Mouse (Mus musculus) stomach, embryonic 16.5 days (tissue): ENCODE measurements at regions not wholly inside any gene's neighbourhood (a gene's known extent, or its start where the extent isn't known, plus 50 kb on each side); places are given as distances from the start of the nearest gene placed in this dataset.
A peak's percentile ranks its signal among the peaks of the same experiment; 100 is the strongest.

Experiments
- ATAC-seq: fragments of 200-750 bp; cut with Nextera tagmentation; 2 replicates; pipeline ENCODE4 v1.8.0; 2017; ENCODE audit warnings: moderate number of reproducible peaks, moderate TSS enrichment; ENCODE audit not compliant: insufficient read depth, low FRiP score
- H3K27ac ChIP-seq: fragments of 300-500 bp; sonication (generic); 2 replicates; pipeline ENCODE4 v1.5.1; 2014; ENCODE audit warnings: low read length
- H3K27me3 ChIP-seq: fragments of 300-500 bp; sonication (generic); 2 replicates; pipeline ENCODE4 v1.6.1; 2014; ENCODE audit warnings: low read length, control low read depth, mixed read lengths; ENCODE audit not compliant: control insufficient read depth, insufficient read depth
- H3K36me3 ChIP-seq: fragments of 300-500 bp; sonication (generic); 2 replicates; pipeline ENCODE4 v1.6.1; 2014; ENCODE audit warnings: low read length; ENCODE audit not compliant: control insufficient read depth, insufficient read depth
- H3K4me1 ChIP-seq: fragments of 300-500 bp; sonication (generic); 2 replicates; pipeline ENCODE4 v1.6.1; 2014; ENCODE audit warnings: low read length, control low read depth, mixed read lengths; ENCODE audit not compliant: control insufficient read depth, insufficient read depth
- H3K4me2 ChIP-seq: fragments of 300-500 bp; sonication (generic); 2 replicates; pipeline ENCODE4 v1.6.1; 2014; ENCODE audit warnings: low read depth, low read length, mixed read lengths
- H3K4me3 ChIP-seq: fragments of 300-500 bp; sonication (generic); replicated peaks from 2 replicates; pipeline ENCODE4 v1.5.1; 2014; ENCODE audit warnings: mild to moderate bottlenecking, low read length
- H3K9ac ChIP-seq: fragments of 300-500 bp; sonication (generic); 2 replicates; pipeline ENCODE4 v1.6.1; 2014; ENCODE audit warnings: low read length
- H3K9me3 ChIP-seq: fragments of 300-500 bp; sonication (generic); replicated peaks from 2 replicates; pipeline ENCODE4 v1.6.1; 2016; ENCODE audit warnings: low read length, control low read depth; ENCODE audit not compliant: control insufficient read depth
- WGBS: fragments of 180-500 bp; shearing (Covaris S2); extraction: QIAGEN DNeasy Blood & Tissue Kit; methylation state at CpG from one replicate; pipeline ENCODE4 v1.1.7; 2014; 5-methylcytosine and 5-hydroxymethylcytosine counted together

GRCm38 (mm10) chr3:52516691-52517090 lies 248.6 kb downstream of the Foxo1 start:
- H3K9ac ChIP-seq: no peak overlapping the region
- H3K36me3 ChIP-seq: no peaks in the 10 kb centered on the region
- 92% methylated on average over 5 of the region's 5 CpGs for WGBS
- H3K4me3 ChIP-seq: no peak overlapping the region
- no peaks in the 10 kb centered on the region; the same call in 1 of the 2 replicates for H3K4me1 ChIP-seq
- no peak overlapping the region for H3K27ac ChIP-seq
- H3K9me3 ChIP-seq: no peaks in the 10 kb centered on the region
- H3K27me3 ChIP-seq: no peaks in the 10 kb centered on the region
- H3K4me2 ChIP-seq: no peak overlapping the region
- ATAC-seq: no peak

- no peak overlapping the region for H3K4me3 ChIP-seq
- no peaks in the 10 kb centered on the region for H3K9me3 ChIP-seq
- no peaks in the 10 kb centered on the region for H3K27me3 ChIP-seq
- H3K4me1 ChIP-seq: no peaks in the 10 kb centered on the region
- H3K36me3 ChIP-seq: no peaks in the 10 kb centered on the region
- 87% methylated on average over 8 of the region's 8 CpGs for WGBS
- no peak overlapping the region for H3K27ac ChIP-seq
- H3K9ac ChIP-seq: no peak overlapping the region
- ATAC-seq: no peak
- H3K4me2 ChIP-seq: no peak overlapping the region
These were observed 244.6 kb downstream of the Foxo1 start for GRCm38 (mm10) chr3:52512761-52513160.

DNA sequence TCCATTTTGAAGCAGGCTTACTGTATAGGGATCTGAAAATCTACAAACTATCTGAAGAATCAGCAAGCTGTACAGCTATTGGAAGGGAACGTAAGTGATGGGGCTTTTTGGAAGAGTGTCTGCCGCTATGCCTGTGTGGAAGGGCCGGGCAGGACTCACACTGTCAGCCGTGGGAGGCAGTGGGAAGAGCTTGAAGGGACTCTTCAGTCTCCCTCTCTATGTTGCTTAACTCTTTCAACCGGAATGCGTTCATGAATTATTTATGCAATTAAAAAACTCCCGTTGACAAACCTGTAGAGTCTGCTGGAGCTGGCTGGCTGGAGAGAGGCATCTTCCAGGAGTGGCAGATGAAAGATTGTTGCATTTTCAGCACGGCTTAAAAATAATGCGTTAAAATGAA lies 243.4 kb downstream of the Foxo1 start:
- Histone ChIP-seq H3K9ac (no peak overlapping the region), H3K4me3 (no peak overlapping the region), H3K27me3 (no peaks in the 10 kb centered on the region), H3K36me3 (no peaks in the 10 kb centered on the region), H3K4me1 (no peaks in the 10 kb centered on the region), H3K27ac (no peak overlapping the region), H3K4me2 (no peak overlapping the region), H3K9me3 (no peaks in the 10 kb centered on the region)
- ATAC-seq: no peak
- 74% methylated on average over 9 of the region's 9 CpGs for WGBS

DNA sequence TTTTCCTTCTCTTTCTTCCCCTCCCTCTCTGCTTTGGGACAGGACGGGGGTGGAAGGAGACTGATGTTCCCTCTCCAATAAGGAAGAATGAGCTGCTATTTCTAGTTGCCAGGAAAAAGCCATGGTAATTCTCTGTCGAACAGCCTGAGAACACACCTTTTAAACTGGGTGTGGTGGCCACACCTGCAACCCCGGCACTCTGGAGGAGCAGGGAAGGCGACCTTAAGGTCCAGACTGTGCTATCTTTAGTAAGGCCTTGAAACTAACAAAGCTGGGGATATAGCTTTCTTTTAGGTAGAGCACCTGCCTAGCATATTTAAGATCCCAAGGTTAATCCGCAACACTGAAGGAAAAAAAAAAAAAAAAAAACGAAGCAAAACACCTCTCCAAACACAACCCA lies 242.7 kb downstream of the Foxo1 start:
- Histone ChIP-seq H3K27ac (peak overlapping the region; percentile 36; the same call in 1 of the 2 replicates), H3K36me3 (no peaks in the 10 kb centered on the region), H3K4me2 (peak overlapping the region; percentile 47), H3K4me1 (no peaks in the 10 kb centered on the region), H3K9ac (no peak overlapping the region), H3K27me3 (no peaks in the 10 kb centered on the region), H3K9me3 (no peaks in the 10 kb centered on the region), H3K4me3 (0 out of 2 replicates have a peak overlapping the region, but pooled peaks have one; percentile 15)
- ATAC-seq: peak; percentile 73
- WGBS: 47% methylated on average over 6 of the region's 6 CpGs

DNA sequence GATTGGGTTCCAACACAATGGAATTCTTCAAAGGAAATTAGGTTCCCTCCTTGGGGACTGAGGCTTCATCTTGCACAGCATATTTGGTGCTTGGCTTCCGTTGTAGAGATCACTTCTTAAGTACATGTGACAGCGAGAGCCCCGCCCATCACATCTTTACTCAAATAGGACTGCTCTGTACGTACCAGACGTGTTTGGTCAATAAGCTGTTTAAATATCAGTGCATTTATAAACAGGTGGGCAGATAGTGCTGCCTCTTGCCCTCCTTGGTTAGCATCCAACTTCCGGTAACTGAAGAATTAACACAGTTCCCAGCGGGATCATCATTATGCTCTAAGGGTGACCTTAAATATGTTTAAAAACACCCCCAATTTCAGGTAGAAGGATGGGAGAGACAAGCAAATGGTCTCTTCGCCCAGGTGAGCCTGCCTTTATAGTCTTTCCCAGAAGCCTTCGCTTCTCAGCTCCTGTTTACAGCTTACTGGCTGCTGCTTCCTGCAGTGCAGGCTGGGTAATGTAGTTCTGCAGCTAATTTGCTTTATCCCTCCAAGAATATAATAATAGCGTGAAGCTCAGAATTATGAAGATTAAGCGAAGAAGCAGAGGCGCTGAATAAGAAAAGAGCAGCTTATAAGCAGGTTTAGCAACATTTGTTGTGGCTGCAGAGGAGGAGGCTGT lies 242.1 kb downstream of the Foxo1 start:
- peak; percentile 65; the same call in 1 of the 2 replicates for ATAC-seq
- peak overlapping the region; percentile 20; the same call in 1 of the 2 replicates for H3K9ac ChIP-seq
- no peaks in the 10 kb centered on the region for H3K36me3 ChIP-seq
- H3K9me3 ChIP-seq: no peaks in the 10 kb centered on the region
- peak overlapping the region; percentile 47 for H3K4me2 ChIP-seq
- H3K27me3 ChIP-seq: no peaks in the 10 kb centered on the region
- H3K27ac ChIP-seq: peak overlapping the region; percentile 36; the same call in 1 of the 2 replicates
- H3K4me3 ChIP-seq: peak overlapping the region; percentile 30
- WGBS: 52% methylated on average over 12 of the region's 12 CpGs
- H3K4me1 ChIP-seq: no peaks in the 10 kb centered on the region

DNA sequence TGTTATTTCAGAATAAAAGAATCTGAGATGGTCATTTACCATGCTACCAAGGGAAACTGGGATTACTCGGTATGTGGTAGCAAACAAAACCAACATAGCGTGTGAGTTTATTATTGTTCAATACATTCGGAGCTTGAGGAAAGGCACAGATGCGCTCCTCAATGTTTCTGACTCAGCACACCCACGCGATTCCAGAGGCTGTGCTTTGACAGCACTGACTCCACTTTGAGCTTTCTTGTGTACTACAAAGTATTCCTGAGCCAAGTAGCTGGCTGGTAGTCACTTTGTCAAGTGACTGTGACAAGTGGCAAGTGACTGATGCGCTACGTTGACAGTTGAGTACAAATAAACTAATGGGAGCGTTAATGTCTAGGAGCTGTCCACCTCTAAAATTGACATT lies 235.8 kb downstream of the Foxo1 start:
- H3K4me3 ChIP-seq: no peak overlapping the region
- no peaks in the 10 kb centered on the region for H3K36me3 ChIP-seq
- 76% methylated on average over 9 of the region's 9 CpGs for WGBS
- no peak for ATAC-seq
- H3K27ac ChIP-seq: no peak overlapping the region
- H3K27me3 ChIP-seq: no peaks in the 10 kb centered on the region
- no peaks in the 10 kb centered on the region for H3K9me3 ChIP-seq
- H3K4me2 ChIP-seq: no peak overlapping the region
- no peak overlapping the region for H3K9ac ChIP-seq
- 0 out of 2 replicates have a peak, but pooled peaks cover 7% of the 10 kb centered on the region for H3K4me1 ChIP-seq

GRCm38 (mm10) chr3:52502223-52502622 lies 234.1 kb downstream of the Foxo1 start:
- H3K9ac ChIP-seq: no peak overlapping the region
- no peaks in the 10 kb centered on the region for H3K9me3 ChIP-seq
- 0 out of 2 replicates have a peak, but pooled peaks cover 7% of the 10 kb centered on the region for H3K4me1 ChIP-seq
- no peak overlapping the region for H3K27ac ChIP-seq
- no peak overlapping the region for H3K4me3 ChIP-seq
- ATAC-seq: peak; percentile 41; the same call in 1 of the 2 replicates
- 23% methylated on average over 7 of the region's 7 CpGs for WGBS
- no peaks in the 10 kb centered on the region for H3K27me3 ChIP-seq
- H3K36me3 ChIP-seq: no peaks in the 10 kb centered on the region
- H3K4me2 ChIP-seq: no peak overlapping the region

DNA sequence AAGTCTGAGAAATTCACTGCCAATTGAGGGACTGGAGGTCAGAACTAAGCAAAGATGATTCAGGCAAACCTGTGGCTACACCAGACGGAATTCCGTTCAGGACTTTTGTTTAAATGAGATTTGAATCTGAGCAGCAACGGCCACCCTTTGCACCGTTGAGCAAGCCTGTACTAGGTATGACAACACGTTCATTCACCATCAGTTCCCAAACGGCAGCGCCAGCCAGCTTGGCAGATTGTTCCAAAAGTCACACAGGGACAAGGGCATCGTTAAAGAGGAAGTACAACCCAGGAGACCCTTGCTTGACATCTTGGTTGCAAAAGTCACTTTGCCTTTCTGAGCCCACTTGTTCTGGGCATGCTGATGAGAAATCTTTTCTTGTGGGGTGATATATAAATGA lies 233.5 kb downstream of the Foxo1 start:
- 84% methylated on average over 8 of the region's 8 CpGs for WGBS

DNA sequence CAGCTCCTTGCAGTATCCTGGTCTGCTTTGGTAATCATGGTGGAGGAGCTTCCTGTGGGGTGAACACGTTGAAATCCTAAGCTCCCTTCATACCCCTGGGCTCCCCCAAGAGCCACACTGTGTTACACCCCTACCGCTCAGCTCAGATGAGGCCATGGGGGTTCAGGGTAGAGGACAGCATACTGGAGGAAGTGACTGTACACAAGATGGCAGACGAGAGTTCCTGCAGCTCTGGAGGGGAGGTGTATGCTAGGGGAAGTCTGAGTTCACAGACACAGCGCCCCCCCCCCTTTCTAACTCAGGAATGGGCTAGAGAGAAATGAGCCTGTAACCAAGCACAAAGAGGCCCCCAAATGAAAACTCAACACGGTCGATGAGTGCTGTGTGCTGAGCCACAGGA lies 231.9 kb downstream of the Foxo1 start:
- ATAC-seq: no peak
- no peak overlapping the region for H3K9ac ChIP-seq
- no peaks in the 10 kb centered on the region for H3K9me3 ChIP-seq
- H3K27me3 ChIP-seq: no peaks in the 10 kb centered on the region
- H3K27ac ChIP-seq: no peak overlapping the region
- H3K36me3 ChIP-seq: no peaks in the 10 kb centered on the region
- no peak overlapping the region for H3K4me3 ChIP-seq
- H3K4me2 ChIP-seq: no peak overlapping the region
- 0 out of 2 replicates have a peak, but pooled peaks cover 7% of the 10 kb centered on the region for H3K4me1 ChIP-seq
- WGBS: 76% methylated on average over 6 of the region's 6 CpGs

More for the DNA sequence above, 233.5 kb downstream of the Foxo1 start:
- H3K4me3 ChIP-seq: no peak overlapping the region
- H3K9me3 ChIP-seq: no peaks in the 10 kb centered on the region
- ATAC-seq: no peak
- no peaks in the 10 kb centered on the region for H3K36me3 ChIP-seq
- no peak overlapping the region for H3K4me2 ChIP-seq
- H3K4me1 ChIP-seq: 0 out of 2 replicates have a peak, but pooled peaks cover 7% of the 10 kb centered on the region
- no peak overlapping the region for H3K9ac ChIP-seq
- H3K27me3 ChIP-seq: no peaks in the 10 kb centered on the region
- H3K27ac ChIP-seq: no peak overlapping the region
